Mouse (Mus musculus) C2C12 (cell line): ENCODE data around the gene Isyna1.

Experiments
- CEBPB ChIP-seq: IDR thresholded peaks from one replicate; pipeline ENCODE4 v1.6.1; 2011; ENCODE audit warnings: low read depth, mild to moderate bottlenecking, control low read depth, moderate library complexity
- CTCF ChIP-seq: IDR thresholded peaks from one replicate; pipeline ENCODE4 v1.5.1; 2011; ENCODE audit not compliant: control insufficient read depth, insufficient read depth, insufficient read length
- FOSL1 ChIP-seq: IDR thresholded peaks from one replicate; pipeline ENCODE4 v1.8.0; 2011; ENCODE audit warnings: mild to moderate bottlenecking, low read length; ENCODE audit not compliant: poor library complexity, insufficient read depth, severe bottlenecking
- MAX ChIP-seq: IDR thresholded peaks from one replicate; pipeline ENCODE4 v1.6.1; 2011; ENCODE audit warnings: mild to moderate bottlenecking, control low read depth
- MYOD1 ChIP-seq: IDR thresholded peaks from one replicate; pipeline ENCODE4 v1.6.1; 2011; ENCODE audit warnings: low read depth; ENCODE audit not compliant: control insufficient read depth, insufficient read length
- MYOG ChIP-seq: IDR thresholded peaks from one replicate; pipeline ENCODE4 v1.6.1; 2011; ENCODE audit not compliant: control insufficient read depth, insufficient read length; ENCODE audit errors: extremely low read depth
- USF1 ChIP-seq: IDR thresholded peaks from one replicate; pipeline ENCODE4 v1.6.1; 2011; ENCODE audit warnings: low read depth, mild to moderate bottlenecking, control low read depth, moderate library complexity

GRCm38 (mm10) chr8:70551558-70552161, 42.5 kb upstream of the Isyna1 start:
- TF ChIP-seq USF1 (no peak), CTCF (no peak), CEBPB (no peak), MYOG (no peak), MAX (no peak), MYOD1 (no peak), FOSL1 (no peak)
